Mouse (Mus musculus): Measurements from ENCODE around the gene Npr3.

The Npr3 gene

GRCm38 (mm10) chr15:11906571-11907531 lies at the start of gene Npr3:
Gene Npr3, minus strand, starts transcription at chr15:11907287.
- DNase-seq, result no peak

GRCm38 (mm10) chr15:11956129-11956528 lies 49.0 kb upstream of the Npr3 start:
- no peak for DNase-seq

GRCm38 (mm10) chr15:11954190-11954589 lies 47.1 kb upstream of the Npr3 start:
- DNase-seq, result no peak

GRCm38 (mm10) chr15:11952159-11952558 lies 45.1 kb upstream of the Npr3 start:
- no peak for DNase-seq

- no peak for DNase-seq
These were observed 44.1 kb upstream of the Npr3 start for GRCm38 (mm10) chr15:11951181-11951580.

- no peak for DNase-seq
These were observed 43.1 kb upstream of the Npr3 start for GRCm38 (mm10) chr15:11950144-11950543.

GRCm38 (mm10) chr15:11949490-11949889 lies 42.4 kb upstream of the Npr3 start:
- DNase-seq, result no peak

- DNase-seq, result no peak
These were observed 33.8 kb upstream of the Npr3 start for GRCm38 (mm10) chr15:11940855-11941254.

- no peak for DNase-seq
These were observed 20.7 kb upstream of the Npr3 start for GRCm38 (mm10) chr15:11927742-11928141.

GRCm38 (mm10) chr15:11914101-11914500 lies 7.0 kb upstream of the Npr3 start:
- DNase-seq, result no peak

GRCm38 (mm10) chr15:11909875-11910274 lies 2.8 kb upstream of the Npr3 start:
- no peak for DNase-seq

- no peak for DNase-seq
These were observed 1.1 kb upstream of the Npr3 start for GRCm38 (mm10) chr15:11908166-11908565.

- no peak for DNase-seq
These were observed 991 bp downstream of the Npr3 start for GRCm38 (mm10) chr15:11906021-11906570.

- DNase-seq, result no peak
These were observed 2.0 kb downstream of the Npr3 start for GRCm38 (mm10) chr15:11904848-11905672.

- DNase-seq, result no peak
These were observed 2.8 kb downstream of the Npr3 start for GRCm38 (mm10) chr15:11904043-11904847.

GRCm38 (mm10) chr15:11903196-11904042 lies 3.7 kb downstream of the Npr3 start:
- DNase-seq, result no peak

GRCm38 (mm10) chr15:11897617-11898016 lies 9.5 kb downstream of the Npr3 start:
- no peak for DNase-seq

- DNase-seq, result no peak
These were observed 9.9 kb downstream of the Npr3 start for GRCm38 (mm10) chr15:11897162-11897561.

- DNase-seq, result no peak
These were observed 13.1 kb downstream of the Npr3 start for GRCm38 (mm10) chr15:11893969-11894368.

GRCm38 (mm10) chr15:11891395-11891794 lies 15.7 kb downstream of the Npr3 start:
- no peak for DNase-seq

- DNase-seq, result no peak
These were observed 24.4 kb downstream of the Npr3 start for GRCm38 (mm10) chr15:11882508-11883205.

Measured in thymus, postnatal 36 days (tissue).